Mouse (Mus musculus): ENCODE measurements around the gene Hmg20a.

DNA sequence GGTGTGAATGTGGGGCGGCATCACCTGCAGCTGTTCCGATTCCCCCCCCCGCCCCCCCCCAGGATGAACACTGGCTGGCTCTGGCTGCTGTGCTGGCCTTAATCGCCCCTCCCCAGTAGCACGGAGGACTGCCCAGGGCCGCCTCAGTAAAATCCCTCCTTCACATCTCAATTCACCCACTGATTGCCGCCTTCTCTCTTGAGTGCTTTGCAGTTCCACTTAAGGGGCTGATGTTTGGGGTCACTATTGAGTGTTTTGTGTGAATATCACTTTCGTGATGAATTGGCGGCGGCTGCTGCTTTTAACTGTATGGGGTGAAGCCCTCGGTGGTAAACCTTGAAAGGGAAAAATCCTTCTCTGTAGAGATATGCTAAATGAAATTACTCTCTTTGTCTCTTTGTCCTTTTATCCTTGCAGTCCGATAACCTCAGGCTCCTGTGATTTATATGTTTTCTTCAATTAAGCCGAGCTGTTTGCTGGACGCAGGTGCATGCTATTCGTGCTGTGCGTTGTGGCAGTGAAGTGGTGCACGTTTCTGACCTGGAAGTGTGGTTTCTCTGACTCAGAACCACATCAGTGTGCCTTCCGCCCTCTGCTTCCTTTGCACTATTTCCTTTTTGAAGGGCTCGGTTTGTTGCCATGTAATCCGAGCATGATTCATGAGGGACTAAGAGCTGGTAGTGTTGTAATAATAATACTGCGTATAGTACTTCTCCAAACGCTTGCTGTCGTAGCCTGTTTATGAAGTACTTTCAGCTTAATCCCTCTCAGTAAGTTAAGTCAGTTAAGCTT is 46.6 kb downstream of the Hmg20a start:
- no peak for TF ChIP-seq CTCF (IDR thresholded peaks at IDR 0.05; ENCODE audit: low read depth, low read length)
- TF ChIP-seq GATA1 (IDR thresholded peaks at IDR 0.05; ENCODE audit: borderline replicate concordance, low read length) = no peak
- no peak for TF ChIP-seq TAL1 (conservative IDR thresholded peaks at IDR 0.05; ENCODE audit: low read depth, low read length)
